ENCODE assay signal across 31 mouse cellular contexts in genomic region chr10:13047816-13048215, GRCm38 (mm10). TPM values are rescaled to one million over a fixed set of nuclear protein-coding genes. Genes with fewer than 3 reads are reported as not detected.
DNase-seq lines count a peak whose midpoint lies in the region; ATAC-seq and TF ChIP-seq lines count a peak whose summit lies in the region.
"Had no signal": no experiment of that assay in that cellular context is flagged by ENCODE, and none has a peak within 500 bp of the region (broad histone marks: within the 10 kb centered on the region; RNA-seq: fewer than 3 reads in every experiment).

No protein-coding gene starts in this region.

- in situ Hi-C loops in CH12.LX (cut with MboI; ENCODE audit: low pct_ligation_motif_present, low pct_unique_long_range_greater_than_20kb, low sequenced_read_pairs), result no loop called here

- DNase-seq in midbrain, embryonic 11.5 days (ENCODE audit: low spot score, missing footprints), result peak; percentile 26
- no peak for DNase-seq in CH12.LX (ENCODE audit: extremely low read depth)
- DNase-seq in brain, embryonic 14.5 days (ENCODE audit: low read depth), result peak; percentile 14
- peak; percentile 20 for DNase-seq in midbrain, postnatal 0 days (ENCODE audit: low spot score)
- no peak for DNase-seq in frontal cortex, adult 2 months (ENCODE audit: extremely low spot score in 1 of 2, low spot score in 1 of 2)
- DNase-seq in urinary bladder, postnatal 36 days (ENCODE audit: low spot score in 2 of 2), result no peak
- DNase-seq in adrenal gland, postnatal 10 days, result no peak
- DNase-seq: adrenal gland, adult 2 months; B cell, adult 2 months; cerebellum, adult 18-20 months; cerebellum, postnatal 14 days; gastrocnemius, postnatal 25 days; heart, adult 18-20 months; heart, postnatal 10 days; kidney, adult 8-10 months; kidney, postnatal 14 days; right cerebral cortex, postnatal 4 days had no signal

- no peak overlapping the region for H3K9ac ChIP-seq in midbrain, embryonic 11.5 days (ENCODE audit: low read length)
- H3K9ac ChIP-seq in midbrain, embryonic 13.5 days (replicated peaks), result no peak overlapping the region
- peak overlapping the region; percentile 32; the same call in 1 of the 2 replicates for H3K9ac ChIP-seq in CH12.LX (ENCODE audit: insufficient read depth, low read depth)
- no peak overlapping the region for H3K9ac ChIP-seq in midbrain, postnatal 0 days (replicated peaks; ENCODE audit: low read length, poor library complexity, severe bottlenecking)
- H3K9ac ChIP-seq: embryonic facial prominence, embryonic 15.5 days; forebrain, embryonic 12.5 days; heart, embryonic 13.5 days; hindbrain, embryonic 15.5 days; limb, embryonic 13.5 days; lung, embryonic 15.5 days; midbrain, embryonic 12.5 days; neural tube, embryonic 12.5 days had no signal

- no peak for TF ChIP-seq EP300 in CH12.LX (IDR thresholded peaks at IDR 0.05; ENCODE audit: low read length)

- H3K4me1 ChIP-seq in midbrain, embryonic 11.5 days (ENCODE audit: control insufficient read depth, insufficient read depth, low read length), result no peaks in the 10 kb centered on the region
- no peaks in the 10 kb centered on the region for H3K4me1 ChIP-seq in midbrain, embryonic 13.5 days (replicated peaks)
- peaks cover 35 to 49% of the 10 kb centered on the region in 2 experiments for H3K4me1 ChIP-seq in CH12.LX (ENCODE audit: control insufficient read depth in 1 of 2, insufficient read depth in 2 of 2)
- no peaks in the 10 kb centered on the region for H3K4me1 ChIP-seq in midbrain, postnatal 0 days (ENCODE audit: insufficient read depth, low read length)
- H3K4me1 ChIP-seq: embryonic facial prominence, embryonic 10.5 days; embryonic facial prominence, embryonic 15.5 days; forebrain, embryonic 12.5 days; heart, embryonic 13.5 days; hindbrain, embryonic 15.5 days; limb, embryonic 13.5 days; lung, embryonic 15.5 days; midbrain, embryonic 12.5 days; neural tube, embryonic 12.5 days had no signal

- no peak for TF ChIP-seq POLR2A in CH12.LX (IDR thresholded peaks at IDR 0.05; ENCODE audit: low read depth, low read length)
- TF ChIP-seq POLR2A in brain, embryonic 14.5 days (IDR thresholded peaks at IDR 0.05; ENCODE audit: borderline replicate concordance, extremely low read depth, insufficient read depth, insufficient read length, poor library complexity, severe bottlenecking), result no peak

- 51% methylated on average over 4 of the region's 4 CpGs for WGBS in midbrain, embryonic 11.5 days
- WGBS in midbrain, embryonic 13.5 days, result 53% methylated on average over 4 of the region's 4 CpGs
- 31% methylated on average over 4 of the region's 4 CpGs for WGBS in midbrain, postnatal 0 days

- H3K79me2 ChIP-seq in CH12.LX (replicated peaks; ENCODE audit: control insufficient read depth, extremely low read depth, insufficient read depth, poor library complexity, severe bottlenecking), result no peaks in the 10 kb centered on the region

- no peak overlapping the region for H3K4me2 ChIP-seq in midbrain, embryonic 11.5 days
- no peak overlapping the region for H3K4me2 ChIP-seq in midbrain, embryonic 13.5 days (replicated peaks)
- H3K4me2 ChIP-seq in CH12.LX (ENCODE audit: insufficient read depth, low read depth, poor library complexity, severe bottlenecking), result peak overlapping the region; percentile 75; the same call in 1 of the 2 replicates
- H3K4me2 ChIP-seq in midbrain, postnatal 0 days (ENCODE audit: low read depth, low read length, poor library complexity, severe bottlenecking), result no peak overlapping the region
- H3K4me2 ChIP-seq: embryonic facial prominence, embryonic 15.5 days; forebrain, embryonic 12.5 days; heart, embryonic 13.5 days; hindbrain, embryonic 15.5 days; limb, embryonic 13.5 days; liver, embryonic 11.5 days; lung, embryonic 15.5 days; midbrain, embryonic 12.5 days; neural tube, embryonic 12.5 days had no signal

- no peak for TF ChIP-seq CTCF in CH12.LX (conservative IDR thresholded peaks at IDR 0.05 in 1 of 2, IDR thresholded peaks at IDR 0.05 in 1 of 2; ENCODE audit: low read depth in 2 of 2, low read length in 2 of 2)
- no peak for TF ChIP-seq CTCF in brain, embryonic 14.5 days (IDR thresholded peaks at IDR 0.05; ENCODE audit: borderline replicate concordance, extremely low read depth, insufficient read depth, insufficient read length)
- TF ChIP-seq CTCF in midbrain, postnatal 0 days (IDR thresholded peaks at IDR 0.05), result no peak

- TF ChIP-seq RAD21 in CH12.LX (IDR thresholded peaks at IDR 0.05; ENCODE audit: low read depth, low read length), result no peak

- no peak overlapping the region for H3K4me3 ChIP-seq in midbrain, embryonic 11.5 days (ENCODE audit: low read depth, low read length)
- no peak overlapping the region for H3K4me3 ChIP-seq in midbrain, embryonic 13.5 days (replicated peaks)
- no peak overlapping the region for H3K4me3 ChIP-seq in CH12.LX (replicated peaks in 1 of 3; ENCODE audit: low read depth in 2 of 3, low read length in 2 of 3, poor library complexity in 1 of 3)
- H3K4me3 ChIP-seq in midbrain, postnatal 0 days (ENCODE audit: low read depth, low read length), result no peak overlapping the region
- H3K4me3 ChIP-seq: embryonic facial prominence, embryonic 10.5 days; embryonic facial prominence, embryonic 15.5 days; forebrain, embryonic 12.5 days; heart, embryonic 13.5 days; hindbrain, embryonic 15.5 days; left cerebral cortex, adult 2 months; limb, embryonic 13.5 days; lung, embryonic 15.5 days; midbrain, embryonic 12.5 days; myocyte; neural tube, embryonic 12.5 days had no signal

- H3K9me3 ChIP-seq in midbrain, embryonic 11.5 days (ENCODE audit: control insufficient read depth, low read length), result no peaks in the 10 kb centered on the region
- 0 out of 2 replicates have a peak, but pooled peaks cover 3% of the 10 kb centered on the region for H3K9me3 ChIP-seq in midbrain, embryonic 13.5 days
- peaks cover 3% of the 10 kb centered on the region for H3K9me3 ChIP-seq in CH12.LX (replicated peaks; ENCODE audit: low read length)
- no peaks in the 10 kb centered on the region for H3K9me3 ChIP-seq in midbrain, postnatal 0 days (ENCODE audit: low read length)
- H3K9me3 ChIP-seq: embryonic facial prominence, embryonic 10.5 days; embryonic facial prominence, embryonic 15.5 days; heart, embryonic 13.5 days; hindbrain, embryonic 15.5 days; limb, embryonic 13.5 days; lung, embryonic 15.5 days; neural tube, embryonic 12.5 days had no signal

- no peak for ATAC-seq in midbrain, embryonic 11.5 days (ENCODE audit: low FRiP score)
- ATAC-seq in midbrain, embryonic 13.5 days, result no peak
- ATAC-seq in midbrain, postnatal 0 days (ENCODE audit: low FRiP score), result 0 out of 2 replicates have a peak, but pooled peaks have one; percentile 20
- ATAC-seq: intestine, embryonic 16.5 days had no signal

- no peaks in the 10 kb centered on the region for H3K27me3 ChIP-seq in midbrain, embryonic 11.5 days (ENCODE audit: control insufficient read depth, insufficient read depth, low read length)
- no peaks in the 10 kb centered on the region for H3K27me3 ChIP-seq in midbrain, embryonic 13.5 days
- no peaks in the 10 kb centered on the region for H3K27me3 ChIP-seq in CH12.LX (replicated peaks)
- no peaks in the 10 kb centered on the region for H3K27me3 ChIP-seq in midbrain, postnatal 0 days (ENCODE audit: insufficient read depth, low read length)
- H3K27me3 ChIP-seq: embryonic facial prominence, embryonic 15.5 days; forebrain, embryonic 12.5 days; heart, embryonic 13.5 days; hindbrain, embryonic 15.5 days; limb, embryonic 13.5 days; lung, embryonic 15.5 days; midbrain, embryonic 12.5 days; neural tube, embryonic 12.5 days had no signal

- H3K36me3 ChIP-seq in midbrain, embryonic 11.5 days (ENCODE audit: control insufficient read depth, insufficient read depth, low read length), result no peaks in the 10 kb centered on the region
- H3K36me3 ChIP-seq in midbrain, embryonic 13.5 days, result no peaks in the 10 kb centered on the region
- no peaks in the 10 kb centered on the region for H3K36me3 ChIP-seq in CH12.LX (replicated peaks in 1 of 2; ENCODE audit: control insufficient read depth in 1 of 2, insufficient read depth in 1 of 2, low read length in 1 of 2)
- no peaks in the 10 kb centered on the region for H3K36me3 ChIP-seq in midbrain, postnatal 0 days (ENCODE audit: insufficient read depth, low read length)
- H3K36me3 ChIP-seq: embryonic facial prominence, embryonic 10.5 days; embryonic facial prominence, embryonic 15.5 days; forebrain, embryonic 12.5 days; heart, embryonic 13.5 days; hindbrain, embryonic 15.5 days; limb, embryonic 13.5 days; lung, embryonic 15.5 days; midbrain, embryonic 12.5 days; neural tube, embryonic 12.5 days had no signal

- H3K27ac ChIP-seq in midbrain, embryonic 11.5 days (ENCODE audit: low read depth, low read length), result no peak overlapping the region
- no peak overlapping the region for H3K27ac ChIP-seq in midbrain, embryonic 13.5 days
- H3K27ac ChIP-seq in CH12.LX (ENCODE audit: insufficient read depth, low read depth), result peak overlapping the region; percentile 82; the same call in 1 of the 2 replicates
- no peak overlapping the region for H3K27ac ChIP-seq in midbrain, postnatal 0 days (ENCODE audit: low read depth, low read length)
- H3K27ac ChIP-seq: embryonic facial prominence, embryonic 10.5 days; embryonic facial prominence, embryonic 15.5 days; forebrain, embryonic 12.5 days; heart, embryonic 13.5 days; hindbrain, embryonic 15.5 days; left cerebral cortex, adult 2 months; limb, embryonic 13.5 days; lung, embryonic 15.5 days; midbrain, embryonic 12.5 days; neural tube, embryonic 12.5 days had no signal

- dilution Hi-C loops in CH12.LX (cut with MboI; ENCODE audit: extremely low pct_ligation_motif_present, extremely low pct_unique_long_range_greater_than_20kb, low sequenced_read_pairs), result no loop called here

RNA-seq across cellular contexts. Expression of gene Plagl1, which starts 12.5 kb away (rescaled TPM):
- polyA plus RNA-seq in midbrain, embryonic 11.5 days (2014; fragmentation: Nextera tagmentation; extraction: Ambion mirVana), result 129 and 142 TPM in 2 replicates
- 47.0 and 52.0 TPM in 2 replicates for polyA plus RNA-seq in midbrain, embryonic 13.5 days (2015; fragmentation: Nextera tagmentation; extraction: Ambion mirVana)
- 0.42 and 1.7 TPM in 2 replicates for total RNA-seq in CH12.LX (2012; rRNA removed)
- total RNA-seq in CH12.LX (2014; rRNA removed), result 0.04 and 0.48 TPM in 2 replicates
- polyA plus RNA-seq in CH12.LX (2012; ENCODE audit: insufficient read length, low read depth), result 0.22 and 0.87 TPM in 2 replicates
- polyA plus RNA-seq in brain, embryonic 14.5 days (2012; rRNA removed), result 103 and 125 TPM in 2 replicates
- 39.0 and 122 TPM in 2 replicates for total RNA-seq in midbrain, postnatal 0 days (2014; rRNA removed)
- polyA plus RNA-seq in midbrain, postnatal 0 days (2015; fragmentation: Nextera tagmentation; extraction: Ambion mirVana), result 16.1 and 20.1 TPM in 2 replicates
- 21.4 and 25.9 TPM in 2 replicates for polyA plus RNA-seq in frontal cortex, adult 2 months (2012; rRNA removed)
- total RNA-seq in adrenal gland, postnatal 10 days (2021), result 10 to 100 TPM; 33.4 to 35.2 TPM

RNA-seq across cellular contexts. Expression of gene Sf3b5, which starts 42.7 kb away (rescaled TPM):
- 39.2 and 39.9 TPM in 2 replicates for polyA plus RNA-seq in midbrain, embryonic 11.5 days (2014; fragmentation: Nextera tagmentation; extraction: Ambion mirVana)
- 27.1 and 28.1 TPM in 2 replicates for polyA plus RNA-seq in midbrain, embryonic 13.5 days (2015; fragmentation: Nextera tagmentation; extraction: Ambion mirVana)
- total RNA-seq in CH12.LX (2012; rRNA removed) (49.1 and 49.6 TPM in 2 replicates), CH12.LX (2014; rRNA removed) (41.8 and 51.3 TPM in 2 replicates)
- polyA plus RNA-seq in CH12.LX (2012; ENCODE audit: insufficient read length, low read depth), result 36.6 and 41.9 TPM in 2 replicates
- 30.1 and 53.7 TPM in 2 replicates for polyA plus RNA-seq in brain, embryonic 14.5 days (2012; rRNA removed)
- total RNA-seq in midbrain, postnatal 0 days (2014; rRNA removed), result 18.4 and 24.8 TPM in 2 replicates
- polyA plus RNA-seq in midbrain, postnatal 0 days (2015; fragmentation: Nextera tagmentation; extraction: Ambion mirVana), result 24.2 and 24.8 TPM in 2 replicates
- polyA plus RNA-seq in frontal cortex, adult 2 months (2012; rRNA removed), result 20.8 and 23.9 TPM in 2 replicates
- total RNA-seq in adrenal gland, postnatal 10 days (2021), result 10 to 100 TPM; 10.5 to 11.8 TPM

Comparison
In these comparisons a context has a peak if more than half of its experiments do, and no peak if none do; other contexts are left out.
1. DNase-seq: peak in midbrain, embryonic 11.5 days (single experiment), brain, embryonic 14.5 days (single experiment) and midbrain, postnatal 0 days (single experiment); none in CH12.LX (single experiment), frontal cortex, adult 2 months (0 of 2), urinary bladder, postnatal 36 days (0 of 2) and adrenal gland, postnatal 10 days (single experiment).